Mouse (Mus musculus) ovary, postnatal 36 days (tissue): ENCODE measurements at regions not wholly inside any gene's neighbourhood (a gene's known extent, or its start where the extent isn't known, plus 50 kb on each side); places are given as distances from the start of the nearest gene placed in this dataset.
A peak's percentile ranks its signal among the peaks of the same experiment; 100 is the strongest.

Source experiments
- DNase-seq: peaks from one replicate; pipeline ENCODE4 v3.0.0; 2022; ENCODE audit warnings: low spot score, mixed read lengths

DNA sequence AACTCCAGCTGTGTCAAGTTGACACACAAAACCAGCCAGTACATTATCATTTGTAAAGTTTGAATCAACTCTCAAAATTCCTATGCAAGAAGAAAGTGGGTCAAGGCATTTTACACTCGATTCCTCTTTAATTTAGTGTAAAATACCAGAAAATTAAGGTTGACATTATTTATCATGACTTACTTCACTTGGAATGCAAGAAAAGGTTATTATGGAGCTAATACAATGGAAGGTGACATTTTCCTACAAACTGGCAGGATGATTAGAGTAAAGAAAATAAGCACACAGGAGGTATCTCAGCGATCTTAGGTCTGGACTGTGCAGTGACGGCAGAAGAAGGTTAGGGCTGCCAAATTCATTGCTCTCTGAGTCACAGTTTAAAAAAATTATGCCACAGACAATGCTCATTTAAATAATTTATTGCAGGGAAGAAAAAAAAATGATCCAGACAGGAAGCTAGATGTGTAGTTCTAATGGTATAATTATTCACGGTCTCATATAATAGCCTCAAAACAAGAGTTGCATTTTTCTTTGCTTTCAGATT, 405.2 kb downstream of the Hace1 start:
- no peak for DNase-seq

GRCm38 (mm10) chr10:45983671-45984335, 406.2 kb downstream of the Hace1 start:
- no peak for DNase-seq

DNA sequence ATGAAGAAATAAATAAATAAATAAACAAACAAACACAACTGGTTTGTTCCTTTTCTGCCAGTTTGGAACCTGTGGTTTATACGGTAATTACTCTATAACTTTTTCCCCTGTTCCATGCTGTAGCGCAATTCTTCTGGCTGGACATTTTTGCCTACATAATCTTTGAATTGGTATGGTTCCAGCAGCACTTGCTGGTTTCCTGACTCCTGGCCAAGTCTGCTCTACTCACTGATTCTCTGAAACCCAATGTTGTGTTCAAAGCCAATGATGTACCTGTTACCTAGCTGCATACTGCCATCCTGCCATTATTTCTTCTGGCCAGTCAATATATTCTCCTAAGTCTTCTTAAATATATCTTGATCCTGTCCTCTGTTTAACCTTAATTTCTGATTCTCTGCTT, 408.7 kb downstream of the Hace1 start:
- DNase-seq, result no peak

- DNase-seq, result no peak
These were observed 428.7 kb downstream of the Hace1 start for GRCm38 (mm10) chr10:46006319-46006718.

DNA sequence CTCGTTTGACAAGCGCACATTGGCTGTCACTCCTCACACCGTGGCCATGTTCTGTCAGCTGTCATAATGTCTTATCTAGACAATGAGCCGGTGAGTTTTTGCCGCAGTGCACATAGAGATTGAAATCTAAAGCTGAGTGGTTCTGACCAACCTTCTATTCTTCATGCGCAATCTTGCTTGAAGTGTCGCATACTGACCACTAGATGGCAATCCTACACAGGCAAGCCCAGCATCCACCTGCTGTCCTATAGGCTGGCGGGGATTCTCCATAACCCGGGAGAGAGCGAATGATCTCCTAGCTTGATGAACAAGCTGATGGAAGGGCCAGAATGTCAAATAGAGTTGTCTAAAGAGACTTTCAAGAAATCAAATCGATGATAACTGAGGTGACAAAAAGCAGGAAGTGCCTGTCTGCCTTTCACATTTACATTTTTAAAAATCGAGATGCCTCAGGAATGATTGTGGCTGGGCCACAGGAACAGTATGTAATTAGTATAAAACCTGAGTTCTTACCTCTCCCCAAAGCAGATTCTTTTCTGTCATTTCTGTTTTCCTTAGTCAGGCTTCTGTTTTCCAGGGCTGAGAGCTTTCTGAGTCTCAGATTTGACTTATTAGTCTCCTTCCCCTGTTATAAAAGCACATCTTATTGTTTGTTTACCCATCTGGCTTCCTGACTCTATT, 434.4 kb downstream of the Hace1 start:
- peak; percentile 12 for DNase-seq

- DNase-seq, result no peak
These were observed 435.0 kb downstream of the Hace1 start for GRCm38 (mm10) chr10:46012599-46012998.

- no peak for DNase-seq
These were observed 438.7 kb downstream of the Hace1 start for GRCm38 (mm10) chr10:46016295-46016694.

DNA sequence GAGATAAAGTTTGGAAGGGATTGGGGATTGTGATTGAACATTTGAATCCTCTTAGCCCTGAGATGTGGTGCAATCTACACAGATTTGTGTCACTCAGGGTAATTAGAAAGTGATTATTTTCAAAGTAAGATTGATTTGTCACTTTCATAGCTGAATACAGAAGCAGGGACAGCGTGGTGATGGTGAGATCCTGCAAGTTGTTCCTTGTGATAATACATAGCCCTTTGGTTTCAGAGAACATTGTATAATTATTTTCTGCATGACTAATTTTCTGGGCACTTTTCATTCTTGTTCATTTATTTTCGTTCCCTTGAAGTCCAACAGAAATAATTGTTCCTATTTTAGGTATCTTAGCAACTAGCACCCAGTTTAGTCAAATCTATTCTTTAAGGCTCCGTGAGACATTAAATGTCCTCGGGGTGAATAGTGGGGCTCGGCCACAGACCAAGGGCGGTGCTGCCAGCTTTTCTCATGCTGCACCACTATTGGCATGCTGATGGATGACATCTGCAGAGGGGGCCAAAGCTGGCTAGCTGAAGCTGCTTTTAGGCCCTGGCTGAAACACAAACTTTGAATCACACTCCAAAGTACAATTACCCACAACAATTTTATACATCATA, 468.0 kb downstream of the Hace1 start:
- DNase-seq, result no peak

DNA sequence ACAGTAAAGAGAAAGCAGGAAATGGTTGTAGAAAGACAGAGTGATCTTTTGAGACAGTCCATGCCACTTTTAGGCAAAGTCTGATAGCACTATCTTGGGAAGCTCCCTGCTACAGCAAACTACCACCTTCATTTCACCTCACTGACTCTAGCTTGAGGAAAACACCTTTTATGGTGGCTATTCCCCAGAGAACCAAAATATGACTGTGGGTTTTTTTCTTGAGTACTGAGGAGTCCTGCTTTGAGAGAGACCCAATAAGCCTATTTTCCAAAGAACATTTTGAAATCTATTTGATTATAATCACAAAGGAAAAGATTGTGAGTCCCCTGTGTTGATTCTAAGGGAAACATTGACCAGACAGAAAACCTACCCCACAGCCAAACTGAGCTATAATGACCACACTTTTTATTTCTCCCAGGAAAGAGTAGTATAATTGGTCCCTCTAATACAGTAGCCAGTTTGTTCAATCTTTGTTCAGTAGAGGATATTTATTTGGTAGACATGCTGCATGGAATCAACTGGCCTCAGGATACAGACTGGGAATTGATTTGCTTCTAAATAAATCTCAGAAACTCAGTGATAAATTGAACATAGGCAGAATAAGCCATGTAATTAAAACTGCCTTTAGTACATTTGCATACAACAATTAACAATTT, 468.6 kb downstream of the Hace1 start:
- no peak for DNase-seq

DNA sequence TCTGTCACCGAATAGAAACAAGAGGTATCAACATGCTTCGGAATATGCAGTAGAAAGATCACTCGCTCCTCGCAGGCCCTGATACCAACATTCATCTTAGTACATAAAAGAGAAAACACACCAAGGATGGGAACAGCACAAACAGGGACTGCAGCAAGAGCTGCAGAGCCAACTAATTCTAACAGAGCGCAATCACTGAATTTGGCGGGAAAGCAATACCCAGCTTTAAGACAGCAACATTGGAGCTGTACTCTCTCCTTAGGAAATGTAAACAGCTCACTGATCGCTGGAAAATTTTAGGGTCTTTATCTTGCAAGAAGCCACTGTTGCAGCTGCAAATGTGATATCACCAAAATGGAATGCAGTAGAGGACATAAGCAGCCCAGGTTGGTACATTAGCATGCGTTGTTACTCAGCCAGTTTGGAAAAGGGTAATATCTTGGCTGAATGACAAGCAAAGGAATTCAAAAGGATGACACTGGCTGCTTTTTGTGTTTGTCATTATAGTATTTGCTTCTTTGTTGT, 469.3 kb downstream of the Hace1 start:
- no peak for DNase-seq

GRCm38 (mm10) chr10:46047591-46047990, 470.0 kb downstream of the Hace1 start:
- DNase-seq, result no peak

DNA sequence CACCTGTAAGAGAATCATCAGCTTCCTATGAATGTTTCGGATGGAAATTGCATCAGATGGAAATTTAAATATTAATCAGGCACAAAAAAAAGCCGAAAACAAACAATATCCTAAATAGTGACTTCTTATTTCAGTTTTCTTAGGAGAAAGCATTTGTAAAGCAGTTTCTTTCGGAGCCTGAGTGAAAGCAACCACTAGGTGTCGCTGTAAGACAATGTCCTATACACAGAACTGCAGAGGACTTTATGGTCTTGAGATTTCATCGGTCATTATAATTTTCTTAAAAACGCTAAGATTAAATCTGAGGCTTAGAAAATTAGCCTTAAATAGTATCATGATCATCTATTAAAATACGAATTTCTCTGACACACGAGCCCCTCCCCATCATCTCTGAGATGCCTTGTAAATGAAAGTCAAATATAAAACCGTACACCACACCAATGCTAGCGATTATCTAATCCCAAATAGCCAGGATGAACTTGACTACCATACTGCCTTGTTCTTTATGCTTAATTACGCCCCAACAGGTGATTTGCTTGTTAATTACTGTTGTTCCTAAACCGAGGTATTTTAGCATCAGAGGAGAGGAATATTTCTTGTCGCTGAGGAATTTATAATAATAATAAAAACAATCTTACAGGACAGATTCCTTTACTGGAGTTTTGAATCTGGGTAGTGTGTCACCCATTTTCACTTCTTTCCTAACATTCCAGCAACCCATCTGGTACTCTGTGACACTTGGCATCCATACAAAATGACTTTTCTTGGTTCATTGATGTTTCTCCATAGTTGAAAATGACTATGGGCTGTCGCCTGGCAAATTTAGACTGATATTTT, 480.0 kb downstream of the Hace1 start:
- no peak for DNase-seq

- DNase-seq, result no peak
These were observed 480.5 kb downstream of the Hace1 start for GRCm38 (mm10) chr10:46058199-46058472.

DNA sequence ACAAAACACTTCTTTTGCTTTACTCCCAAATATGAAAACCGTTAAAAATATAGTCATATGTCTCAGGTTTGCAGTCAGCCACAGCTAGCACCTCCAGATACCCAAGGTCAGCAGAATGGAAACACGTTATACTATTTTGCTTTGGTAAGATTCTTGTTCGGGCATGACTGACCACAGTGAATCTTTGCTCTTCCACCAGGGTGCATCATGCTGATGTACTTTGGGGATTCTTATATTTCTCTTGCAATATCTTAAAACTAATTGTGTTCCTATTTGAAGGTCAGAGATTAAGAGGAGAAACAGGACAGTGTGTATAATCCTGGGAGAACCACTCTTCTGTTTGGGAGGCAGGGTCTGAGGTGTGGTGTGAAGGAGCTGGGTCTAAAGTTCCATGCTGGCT, 481.7 kb downstream of the Hace1 start:
- DNase-seq, result no peak

DNA sequence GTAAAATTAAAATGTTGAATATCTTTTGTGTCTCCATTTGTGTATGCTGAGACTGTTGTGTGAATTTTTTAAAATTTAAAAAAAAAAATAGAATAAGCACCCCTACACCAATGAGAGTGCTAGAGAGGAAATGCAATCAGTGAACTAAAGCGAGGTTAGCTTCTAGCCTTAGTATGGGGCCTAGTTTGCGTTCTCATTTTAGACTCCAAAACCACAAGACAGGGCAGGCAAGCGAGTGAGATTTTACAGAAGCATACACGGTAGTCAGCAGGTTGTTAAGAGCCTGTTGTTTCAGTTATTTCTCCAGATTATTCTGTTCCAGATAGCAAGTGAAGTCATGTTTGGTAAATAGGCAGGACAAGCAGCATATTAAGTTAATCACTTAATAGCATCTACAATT, 486.2 kb downstream of the Hace1 start:
- no peak for DNase-seq

DNA sequence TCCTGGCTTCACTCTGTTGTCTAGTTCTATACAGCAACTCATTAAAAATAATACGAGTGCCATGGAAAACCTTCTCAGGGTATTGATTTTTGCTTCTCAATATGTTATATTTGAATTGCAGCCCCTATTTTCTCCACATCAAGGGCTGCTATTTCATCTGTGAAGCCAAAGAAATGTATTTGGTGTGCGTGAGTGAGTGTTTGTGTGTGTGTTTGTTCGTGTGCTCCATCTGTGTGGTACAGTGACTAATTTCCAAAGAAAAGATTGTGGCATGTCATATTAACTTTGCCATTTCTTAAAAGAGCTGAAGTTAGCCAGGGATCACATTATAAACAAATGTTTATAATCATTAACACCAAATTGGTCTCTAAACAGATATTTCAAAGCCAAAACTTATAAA, 493.1 kb downstream of the Hace1 start:
- DNase-seq, result no peak

DNA sequence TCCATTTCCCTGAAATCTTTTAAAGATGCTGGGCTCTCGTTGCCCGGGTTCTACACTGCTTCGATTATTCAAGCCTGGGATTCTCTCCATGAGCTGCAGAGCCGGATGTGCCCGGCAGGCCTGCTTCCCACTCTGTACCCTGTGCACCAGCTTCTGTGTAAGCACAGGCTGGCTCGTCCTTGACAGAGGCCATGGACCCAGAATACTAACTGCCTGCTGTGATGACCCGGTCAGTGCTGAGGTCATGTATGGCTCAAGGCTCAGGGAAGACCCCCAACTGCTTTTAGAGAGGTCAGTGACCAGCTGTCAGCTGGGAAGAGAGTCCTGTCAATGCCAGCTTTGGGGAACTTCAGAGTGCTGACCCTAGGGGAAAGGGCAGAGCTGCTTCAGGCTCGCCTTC, 493.6 kb downstream of the Hace1 start:
- no peak for DNase-seq

GRCm38 (mm10) chr10:46071810-46072549, 494.4 kb downstream of the Hace1 start:
- no peak for DNase-seq

DNA sequence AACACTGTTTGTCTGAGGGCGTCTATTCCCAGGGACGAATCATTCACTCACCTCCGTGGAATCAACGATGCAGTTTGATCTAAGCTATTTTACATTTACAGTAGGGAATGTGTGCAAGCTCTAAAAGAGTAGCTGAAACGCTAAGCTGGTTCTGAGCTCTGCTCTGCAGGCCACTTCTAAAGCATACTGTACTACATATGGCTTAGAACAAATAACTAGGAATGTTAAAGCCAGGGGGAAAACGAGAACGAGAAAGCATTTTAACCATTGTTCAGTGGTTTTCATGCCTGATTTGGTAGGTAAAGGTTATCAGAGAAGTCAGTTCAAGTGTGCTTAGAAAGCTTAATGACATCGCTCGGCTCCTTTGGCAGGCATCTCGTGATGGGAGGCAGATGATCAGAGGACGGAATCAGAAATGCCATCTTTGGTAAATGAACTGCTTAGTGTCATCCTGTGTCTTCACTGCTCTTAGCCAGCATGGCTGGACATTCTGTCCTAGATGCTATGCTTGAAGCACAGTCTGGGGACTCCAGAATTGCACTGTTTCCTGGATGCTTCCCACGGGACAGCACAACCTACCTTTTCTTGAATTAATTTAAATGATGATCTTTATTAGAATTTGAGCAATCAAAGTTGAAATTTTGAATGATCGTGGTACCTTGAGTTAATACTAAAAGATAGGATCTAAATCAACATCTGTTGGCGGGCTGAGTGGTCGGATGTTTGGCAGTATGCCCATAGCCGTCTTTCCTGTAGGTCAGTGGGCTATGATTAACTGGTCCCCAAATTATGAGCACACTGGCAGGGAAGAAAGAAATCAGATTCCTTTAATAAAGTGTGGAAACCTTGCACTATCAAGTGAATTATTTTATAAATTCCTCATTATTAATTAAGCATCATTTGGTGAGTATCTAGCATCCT, 495.2 kb downstream of the Hace1 start:
- DNase-seq, result no peak

DNA sequence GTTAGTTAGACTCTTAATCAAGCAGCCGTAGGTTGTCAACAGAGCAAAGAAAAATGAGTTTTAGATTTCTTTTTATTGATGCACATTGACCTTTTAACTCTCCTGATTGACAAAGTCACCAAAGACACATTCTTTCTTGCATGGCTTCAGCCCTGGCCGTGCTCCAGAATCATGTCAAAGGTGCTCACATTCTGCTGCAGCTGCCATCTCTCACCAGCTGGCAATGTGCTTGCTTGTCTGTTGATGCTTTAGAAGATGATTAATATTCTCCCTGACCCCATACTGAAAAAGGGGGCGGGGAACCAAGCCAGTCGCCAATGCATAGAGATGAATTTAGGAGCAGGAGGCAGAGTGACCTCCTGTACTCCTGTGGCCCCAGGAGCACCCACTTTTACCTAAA, 510.1 kb downstream of the Hace1 start:
- no peak for DNase-seq
